Mouse (Mus musculus) liver, adult 2 months (tissue): Measurements from ENCODE around the gene Gm20388. TPM values are rescaled to one million over a fixed set of nuclear protein-coding genes. Genes with fewer than 3 reads are reported as not detected.

Experiments
- DNase-seq: peaks from one replicate; pipeline ENCODE4 v3.0.0-alpha.2; 2011; ENCODE audit warnings: low read depth, low spot score; ENCODE audit errors: extremely low read depth
- H3K27ac ChIP-seq: fragments of 200-500 bp; replicated peaks from 2 replicates; pipeline ENCODE4 v1.5.1; 2012; ENCODE audit warnings: low read depth, mild to moderate bottlenecking, control low read depth, inconsistent platforms, low read length; ENCODE audit not compliant: insufficient read depth
- H3K27me3 ChIP-seq: fragments of 200-500 bp; 2 replicates; pipeline ENCODE4 v1.6.1; 2012; ENCODE audit warnings: mild to moderate bottlenecking, moderate library complexity, low read length, inconsistent platforms; ENCODE audit not compliant: control insufficient read depth, insufficient read depth
- H3K36me3 ChIP-seq: fragments of 200-500 bp; 2 replicates; pipeline ENCODE4 v1.6.1; 2012; ENCODE audit warnings: low read length, inconsistent platforms; ENCODE audit not compliant: control insufficient read depth, insufficient read depth
- H3K4me1 ChIP-seq: fragments of 200-500 bp; 2 replicates; pipeline ENCODE4 v1.6.1; 2011; ENCODE audit warnings: low read length; ENCODE audit not compliant: control insufficient read depth, insufficient read depth
- H3K4me3 ChIP-seq: fragments of 200-500 bp; 2 replicates; pipeline ENCODE4 v1.5.1; 2011; ENCODE audit warnings: low read depth, mild to moderate bottlenecking, control low read depth, low read length, moderate library complexity; ENCODE audit not compliant: insufficient read depth
- H3K79me2 ChIP-seq: fragments of 200-500 bp; 2 replicates; pipeline ENCODE4 v1.6.1; 2012; ENCODE audit warnings: inconsistent platforms, mild to moderate bottlenecking, low read length, moderate library complexity; ENCODE audit not compliant: control insufficient read depth, insufficient read depth
- H3K9ac ChIP-seq: fragments of 200-500 bp; 2 replicates; pipeline ENCODE4 v1.6.1; 2012; ENCODE audit warnings: low read depth, mild to moderate bottlenecking, control low read depth, inconsistent platforms, low read length
- CTCF ChIP-seq: fragments of 200-500 bp; IDR thresholded peaks from 2 replicates; pipeline ENCODE4 v1.5.1; 2011; ENCODE audit warnings: low read depth, low read length, control low read depth
- POLR2A ChIP-seq: fragments of 200-500 bp; IDR thresholded peaks from 2 replicates; pipeline ENCODE4 v1.6.1; 2011; ENCODE audit warnings: low read length, control low read depth; ENCODE audit not compliant: insufficient read depth; ENCODE audit errors: extremely low read depth
- WGBS: fragments of 180-500 bp; shearing (Covaris S2); methylation state at CpG from one replicate; pipeline ENCODE4 v1.1.7; 2018; 5-methylcytosine and 5-hydroxymethylcytosine counted together
- polyA plus RNA-seq: library from polyadenylated mRNA; depleted of rRNA; stranded (reverse); fragments of >200 nt; gene quantifications from 2 replicates; pipeline ENCODE4 v1.2.3, GENCODE M21; 2012
- total RNA-seq: library from RNA; depleted of rRNA; stranded (reverse); fragments of >200 nt; gene quantifications from 2 replicates; pipeline ENCODE4 v1.2.3, GENCODE M21; 2014

Gm20388 gene
- total and polyA plus RNA-seq, 2 experiments = 6.4 to 19.9 TPM

GRCm38 (mm10) chr8:123887163-123887562 lies 3976.5 kb downstream of the Gm20388 start:
- no peaks in the 10 kb centered on the region for H3K79me2 ChIP-seq
- no peak for TF ChIP-seq POLR2A
- no peak for TF ChIP-seq CTCF
- 91% methylated on average over 4 of the region's 4 CpGs for WGBS
- H3K36me3 ChIP-seq = no peaks in the 10 kb centered on the region
- peaks cover 9% of the 10 kb centered on the region for H3K27me3 ChIP-seq
- DNase-seq = no peak
- no peak overlapping the region for H3K9ac ChIP-seq
- H3K27ac ChIP-seq = no peak overlapping the region
- no peaks in the 10 kb centered on the region for H3K4me1 ChIP-seq
- no peak overlapping the region for H3K4me3 ChIP-seq

- Histone ChIP-seq H3K27ac (no peak overlapping the region), H3K4me3 (no peak overlapping the region), H3K27me3 (peaks cover 10% of the 10 kb centered on the region), H3K9ac (no peak overlapping the region), H3K36me3 (no peaks in the 10 kb centered on the region), H3K4me1 (no peaks in the 10 kb centered on the region), H3K79me2 (no peaks in the 10 kb centered on the region)
- TF ChIP-seq CTCF = no peak
- no peak for TF ChIP-seq POLR2A
- no peak for DNase-seq
- 85% methylated on average over 2 of the region's 2 CpGs for WGBS
These were observed 3977.3 kb downstream of the Gm20388 start for GRCm38 (mm10) chr8:123887956-123888355.

GRCm38 (mm10) chr8:123889797-123890196 lies 3979.2 kb downstream of the Gm20388 start:
- TF ChIP-seq CTCF (no peak), POLR2A (no peak)
- Histone ChIP-seq H3K79me2 (no peaks in the 10 kb centered on the region), H3K27ac (no peak overlapping the region), H3K4me3 (no peak overlapping the region), H3K4me1 (no peaks in the 10 kb centered on the region), H3K36me3 (no peaks in the 10 kb centered on the region), H3K27me3 (peaks cover 17% of the 10 kb centered on the region), H3K9ac (no peak overlapping the region)
- WGBS = 65% methylated on average over 4 of the region's 4 CpGs
- no peak for DNase-seq

GRCm38 (mm10) chr8:123891271-123891670 lies 3980.6 kb downstream of the Gm20388 start:
- 2% methylated on average over 11 of the region's 11 CpGs for WGBS
- Histone ChIP-seq H3K9ac (no peak overlapping the region), H3K4me1 (no peaks in the 10 kb centered on the region), H3K27ac (no peak overlapping the region), H3K4me3 (no peak overlapping the region), H3K36me3 (no peaks in the 10 kb centered on the region), H3K79me2 (no peaks in the 10 kb centered on the region), H3K27me3 (peaks cover 19% of the 10 kb centered on the region)
- DNase-seq = no peak
- no peak for TF ChIP-seq POLR2A
- TF ChIP-seq CTCF = no peak

- Histone ChIP-seq H3K27me3 (peaks cover 19% of the 10 kb centered on the region), H3K36me3 (no peaks in the 10 kb centered on the region), H3K79me2 (no peaks in the 10 kb centered on the region), H3K4me3 (no peak overlapping the region), H3K27ac (no peak overlapping the region), H3K9ac (no peak overlapping the region), H3K4me1 (no peaks in the 10 kb centered on the region)
- WGBS = 4% methylated on average over 49 of the region's 49 CpGs
- TF ChIP-seq POLR2A (no peak), CTCF (no peak)
- DNase-seq = no peak
These were observed 3981.4 kb downstream of the Gm20388 start for GRCm38 (mm10) chr8:123891883-123892585.

- Histone ChIP-seq H3K4me1 (no peaks in the 10 kb centered on the region), H3K27me3 (peaks cover 19% of the 10 kb centered on the region), H3K36me3 (no peaks in the 10 kb centered on the region), H3K4me3 (no peak overlapping the region), H3K9ac (no peak overlapping the region), H3K79me2 (no peaks in the 10 kb centered on the region), H3K27ac (no peak overlapping the region)
- no peak for TF ChIP-seq POLR2A
- TF ChIP-seq CTCF = no peak
- DNase-seq = no peak
- WGBS = 17% methylated on average over 30 of the region's 30 CpGs
These were observed 3982.0 kb downstream of the Gm20388 start for GRCm38 (mm10) chr8:123892586-123893155.
